Mouse (Mus musculus) natural killer cell, adult 2 months (primary cell): ENCODE results near the gene Frem2.
A peak's percentile ranks its signal among the peaks of the same experiment; 100 is the strongest.

Source experiments
- DNase-seq, 2 experiments: peaks; one replicate each; pipeline ENCODE4 v3.0.0; 2022; ENCODE audit warnings: low spot score in 2 of 2

The Frem2 gene

GRCm38 (mm10) chr3:53557388-53558214, 99.6 kb downstream of the Frem2 start:
- DNase-seq, result no peak

GRCm38 (mm10) chr3:53555031-53555952, 101.9 kb downstream of the Frem2 start:
- DNase-seq, result no peak

- DNase-seq, result no peak
These were observed 104.5 kb downstream of the Frem2 start for GRCm38 (mm10) chr3:53552691-53553090.

GRCm38 (mm10) chr3:53532091-53532490, 125.1 kb downstream of the Frem2 start:
- no peak for DNase-seq

GRCm38 (mm10) chr3:53530305-53530704, 126.8 kb downstream of the Frem2 start:
- no peak for DNase-seq

- peak; percentile 0 to 32 for DNase-seq
These were observed 131.4 kb downstream of the Frem2 start for GRCm38 (mm10) chr3:53525737-53526136.

- no peak for DNase-seq
These were observed 134.4 kb downstream of the Frem2 start for GRCm38 (mm10) chr3:53522794-53523193.

GRCm38 (mm10) chr3:53514221-53515065, 142.7 kb downstream of the Frem2 start:
- DNase-seq, result no peak

- DNase-seq, result no peak
These were observed 144.1 kb downstream of the Frem2 start for GRCm38 (mm10) chr3:53513096-53513495.

- no peak for DNase-seq
These were observed 154.7 kb downstream of the Frem2 start for GRCm38 (mm10) chr3:53502428-53502827.

GRCm38 (mm10) chr3:53498351-53498905, 158.7 kb downstream of the Frem2 start:
- no peak for DNase-seq

GRCm38 (mm10) chr3:53488353-53488752, 168.8 kb downstream of the Frem2 start, which contains the start of gene Stoml3:
Gene Stoml3 (plus strand): TSS chr3:53488653.
- no peak for DNase-seq

GRCm38 (mm10) chr3:53486996-53487576, 170.1 kb downstream of the Frem2 start:
- DNase-seq, result no peak

- DNase-seq, result no peak
These were observed 170.6 kb downstream of the Frem2 start for GRCm38 (mm10) chr3:53486561-53486960.

GRCm38 (mm10) chr3:53483414-53484059, 173.6 kb downstream of the Frem2 start:
- no peak for DNase-seq

GRCm38 (mm10) chr3:53478419-53479046, 178.6 kb downstream of the Frem2 start:
- DNase-seq, result no peak

GRCm38 (mm10) chr3:53477468-53477867, 179.7 kb downstream of the Frem2 start:
- DNase-seq, result no peak

- no peak for DNase-seq
These were observed 181.3 kb downstream of the Frem2 start for GRCm38 (mm10) chr3:53475889-53476288.

GRCm38 (mm10) chr3:53474179-53474578, 183.0 kb downstream of the Frem2 start:
- DNase-seq, result no peak

- DNase-seq, result no peak
These were observed 185.1 kb downstream of the Frem2 start for GRCm38 (mm10) chr3:53472061-53472460.
